Mouse (Mus musculus) limb, embryonic 12.5 days (tissue): Measurements from ENCODE around the gene Cabp7. TPM values are rescaled to one million over a fixed set of nuclear protein-coding genes. Genes with fewer than 3 reads are reported as not detected.

Experiments used
- ATAC-seq: fragments of 200-750 bp; cut with Nextera tagmentation; 2 replicates; pipeline ENCODE4 v1.8.0; 2017; ENCODE audit warnings: low read depth, moderate TSS enrichment; ENCODE audit not compliant: insufficient number of reproducible peaks, insufficient read depth, low FRiP score, low TSS enrichment
- H3K27ac ChIP-seq: fragments of 300-500 bp; sonication (generic); 2 replicates; pipeline ENCODE4 v1.5.1; 2016; ENCODE audit warnings: mild to moderate bottlenecking, moderate library complexity
- H3K27me3 ChIP-seq: fragments of 300-500 bp; sonication (generic); 2 replicates; pipeline ENCODE4 v1.6.1; 2016; ENCODE audit warnings: mild to moderate bottlenecking, moderate library complexity
- H3K36me3 ChIP-seq: fragments of 300-500 bp; sonication (generic); 2 replicates; pipeline ENCODE4 v1.6.1; 2016; ENCODE audit warnings: mild to moderate bottlenecking, moderate library complexity
- H3K4me1 ChIP-seq: fragments of 300-500 bp; sonication (generic); replicated peaks from 2 replicates; pipeline ENCODE4 v1.6.1; 2016
- H3K4me2 ChIP-seq: fragments of 300-500 bp; sonication (generic); 2 replicates; pipeline ENCODE4 v1.6.1; 2016; ENCODE audit warnings: mild to moderate bottlenecking, moderate library complexity
- H3K4me3 ChIP-seq: fragments of 300-500 bp; sonication (generic); replicated peaks from 2 replicates; pipeline ENCODE4 v1.5.1; 2016; ENCODE audit warnings: mild to moderate bottlenecking
- H3K9ac ChIP-seq: fragments of 300-500 bp; sonication (generic); replicated peaks from 2 replicates; pipeline ENCODE4 v1.6.1; 2016; ENCODE audit warnings: mild to moderate bottlenecking, moderate library complexity
- H3K9me3 ChIP-seq: fragments of 300-500 bp; sonication (generic); 2 replicates; pipeline ENCODE4 v1.6.1; 2016; ENCODE audit warnings: mild to moderate bottlenecking, moderate library complexity
- WGBS: fragments of 180-500 bp; shearing (Covaris S2); methylation state at CpG from one replicate; pipeline ENCODE4 v1.1.7; 2016; 5-methylcytosine and 5-hydroxymethylcytosine counted together
- polyA plus RNA-seq: library from polyadenylated mRNA; unstranded; fragments of >200 nt; fragmentation: Nextera tagmentation; extraction: Ambion mirVana; gene quantifications from 2 replicates; pipeline ENCODE4 v1.2.1, GENCODE M21; 2016

Cabp7 gene
- polyA plus RNA-seq, 1 experiment from 2014 or later, result 0.08 TPM

DNA sequence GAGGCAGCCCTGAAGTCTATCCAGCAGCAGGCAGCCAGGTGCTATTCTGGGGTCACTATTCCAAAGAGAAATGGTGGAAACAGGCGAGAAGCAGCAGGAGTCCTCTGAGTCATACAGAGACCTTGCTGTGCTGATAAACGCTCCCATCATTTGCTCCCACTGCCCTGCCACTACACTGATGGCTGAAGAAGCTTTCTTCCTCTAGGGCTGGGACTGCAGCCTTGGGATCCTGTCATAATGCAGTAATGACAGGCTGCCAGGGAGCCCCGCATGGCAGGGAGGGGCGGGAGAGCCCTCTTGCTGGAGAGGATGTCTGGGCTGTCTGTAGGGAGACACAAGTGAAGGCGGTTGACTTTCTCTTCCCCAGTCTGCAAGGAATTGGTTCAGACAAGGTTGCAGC is 17.9 kb upstream of the Cabp7 start:
- H3K27ac ChIP-seq, result no peak overlapping the region

DNA sequence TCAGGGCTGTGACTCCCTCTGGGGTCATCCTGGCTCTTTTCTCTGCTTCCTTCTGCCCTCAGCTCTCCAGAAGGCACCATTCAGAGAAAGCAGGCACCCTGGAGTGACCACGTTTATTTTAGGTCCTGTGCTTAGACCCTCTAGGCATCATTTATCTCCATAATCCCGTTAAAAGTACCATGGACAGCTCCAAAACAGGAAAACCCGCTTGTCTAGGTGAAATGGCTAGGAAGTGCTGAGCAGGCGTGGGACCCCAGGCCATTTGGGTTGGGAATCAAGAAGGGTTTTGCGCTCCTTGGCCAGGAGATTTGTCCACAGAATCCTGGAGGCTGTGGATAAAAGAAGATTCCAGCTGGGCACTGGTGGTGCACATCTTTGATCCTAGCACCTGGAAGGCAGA is 17.1 kb upstream of the Cabp7 start:
- H3K9me3 ChIP-seq, result no peaks in the 10 kb centered on the region
- H3K4me1 ChIP-seq, result no peaks in the 10 kb centered on the region
- no peak overlapping the region for H3K27ac ChIP-seq
- ATAC-seq, result no peak
- peaks cover 18% of the 10 kb centered on the region; the same call in 1 of the 2 replicates for H3K36me3 ChIP-seq
- H3K27me3 ChIP-seq, result peaks cover 42% of the 10 kb centered on the region
- no peak overlapping the region for H3K4me3 ChIP-seq
- H3K9ac ChIP-seq, result no peak overlapping the region
- H3K4me2 ChIP-seq, result no peak overlapping the region
- 16% methylated on average over 5 of the region's 5 CpGs for WGBS

More for the DNA sequence above, 17.9 kb upstream of the Cabp7 start:
- Histone ChIP-seq H3K27me3 (peaks cover 42% of the 10 kb centered on the region), H3K4me3 (no peak overlapping the region), H3K9ac (no peak overlapping the region), H3K4me2 (no peak overlapping the region), H3K36me3 (peaks cover 27% of the 10 kb centered on the region), H3K4me1 (no peaks in the 10 kb centered on the region), H3K9me3 (no peaks in the 10 kb centered on the region)
- 44% methylated on average over 5 of the region's 5 CpGs for WGBS
- no peak for ATAC-seq

- WGBS, result 9% methylated on average over 2 of the region's 2 CpGs
- ATAC-seq, result no peak
- Histone ChIP-seq H3K36me3 (peaks cover 9% of the 10 kb centered on the region; the same call in 1 of the 2 replicates), H3K4me2 (no peak overlapping the region), H3K4me3 (no peak overlapping the region), H3K27ac (no peak overlapping the region), H3K4me1 (no peaks in the 10 kb centered on the region), H3K9me3 (no peaks in the 10 kb centered on the region), H3K9ac (no peak overlapping the region), H3K27me3 (peaks cover 42% of the 10 kb centered on the region)
Observed at GRCm38 (mm10) chr11:4762511-4762910, 15.9 kb upstream of the Cabp7 start.

DNA sequence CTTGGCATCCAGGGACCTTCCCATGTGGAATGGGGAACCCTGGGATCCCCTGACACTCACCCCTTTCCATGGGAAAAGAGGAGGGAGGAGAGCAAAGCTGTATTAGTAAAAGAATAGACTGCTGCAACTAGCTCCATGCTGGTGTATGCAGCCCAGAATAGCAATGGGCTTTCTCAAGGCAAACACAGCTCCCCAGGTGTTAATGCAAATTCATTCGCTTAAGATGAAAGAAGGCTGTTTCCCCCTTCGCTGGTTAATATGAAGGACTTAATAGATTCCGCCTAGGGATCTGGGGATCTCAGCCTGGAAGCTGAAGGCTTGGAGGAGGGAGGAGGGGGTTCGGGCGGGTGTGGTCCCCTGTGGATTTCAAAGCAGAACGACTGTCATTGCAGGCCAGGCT is 15.4 kb upstream of the Cabp7 start:
- Histone ChIP-seq H3K27me3 (peaks cover 42% of the 10 kb centered on the region), H3K4me2 (no peak overlapping the region), H3K4me1 (no peaks in the 10 kb centered on the region), H3K36me3 (peaks cover 4% of the 10 kb centered on the region; the same call in 1 of the 2 replicates), H3K27ac (no peak overlapping the region), H3K9me3 (no peaks in the 10 kb centered on the region), H3K9ac (no peak overlapping the region), H3K4me3 (no peak overlapping the region)
- no peak for ATAC-seq
- WGBS, result 13% methylated on average over 6 of the region's 6 CpGs

- Histone ChIP-seq H3K27ac (no peak overlapping the region), H3K4me2 (no peak overlapping the region), H3K9me3 (no peaks in the 10 kb centered on the region), H3K36me3 (no peaks in the 10 kb centered on the region), H3K4me1 (no peaks in the 10 kb centered on the region), H3K9ac (no peak overlapping the region), H3K27me3 (peaks cover 47% of the 10 kb centered on the region), H3K4me3 (no peak overlapping the region)
- WGBS, result 9% methylated on average over 4 of the region's 4 CpGs
- no peak for ATAC-seq
Observed at GRCm38 (mm10) chr11:4760438-4760837, 13.9 kb upstream of the Cabp7 start.

- Histone ChIP-seq H3K27ac (no peak overlapping the region), H3K4me1 (peaks cover 5% of the 10 kb centered on the region; the same call in 1 of the 2 replicates), H3K4me3 (no peak overlapping the region), H3K27me3 (peaks cover 41% of the 10 kb centered on the region), H3K36me3 (no peaks in the 10 kb centered on the region), H3K4me2 (no peak overlapping the region), H3K9ac (no peak overlapping the region), H3K9me3 (peaks cover 6% of the 10 kb centered on the region; the same call in 1 of the 2 replicates)
- WGBS, result 20% methylated on average over 4 of the region's 4 CpGs
- no peak for ATAC-seq
Observed at GRCm38 (mm10) chr11:4757789-4758158, 11.2 kb upstream of the Cabp7 start.

DNA sequence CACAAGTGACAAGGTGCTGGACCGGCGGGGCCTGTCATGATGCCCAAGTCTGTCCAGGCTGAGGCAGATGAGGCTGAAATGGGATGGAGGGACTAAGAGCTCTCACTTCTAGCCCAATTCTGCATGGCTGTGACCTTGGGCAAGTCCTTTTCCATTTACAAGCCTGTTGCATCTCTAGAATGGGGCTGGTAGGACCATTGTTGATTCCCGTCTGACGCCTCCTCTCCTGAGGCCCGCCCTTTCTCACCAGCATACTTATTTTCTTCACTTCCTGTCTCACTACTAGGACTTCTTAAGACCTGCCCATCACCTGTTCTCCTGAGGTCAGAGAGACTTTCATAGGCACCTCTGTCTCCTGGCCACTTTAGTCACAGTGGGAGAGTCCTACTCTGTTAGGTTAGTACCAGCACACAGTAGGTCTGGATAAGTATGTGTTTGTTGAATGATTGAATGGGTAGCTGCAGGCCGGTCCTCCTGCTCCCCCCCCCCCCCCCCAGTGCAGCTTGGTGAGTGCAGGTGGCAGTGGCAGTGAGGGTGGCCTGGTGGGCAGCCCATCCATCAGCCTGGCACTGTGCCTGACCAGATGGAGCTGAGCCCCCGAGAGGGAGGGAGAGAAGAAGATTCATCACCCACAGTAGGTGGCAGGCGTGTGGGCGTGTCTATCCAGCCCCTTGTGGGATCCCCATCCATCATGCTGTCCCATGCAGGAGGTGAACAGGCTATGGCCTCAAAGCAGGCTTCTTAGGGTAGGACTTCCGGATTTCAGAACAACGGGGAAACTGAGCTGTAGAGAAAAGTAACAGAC is 10.6 kb upstream of the Cabp7 start:
- WGBS, result 45% methylated on average over 11 of the region's 11 CpGs
- Histone ChIP-seq H3K9me3 (peaks cover 6% of the 10 kb centered on the region; the same call in 1 of the 2 replicates), H3K36me3 (no peaks in the 10 kb centered on the region), H3K27ac (no peak overlapping the region), H3K27me3 (peaks cover 41% of the 10 kb centered on the region), H3K4me1 (peaks cover 6% of the 10 kb centered on the region; the same call in 1 of the 2 replicates), H3K4me2 (no peak overlapping the region), H3K4me3 (no peak overlapping the region), H3K9ac (no peak overlapping the region)
- no peak for ATAC-seq

GRCm38 (mm10) chr11:4756460-4756859 is 9.9 kb upstream of the Cabp7 start:
- Histone ChIP-seq H3K27ac (no peak overlapping the region), H3K4me3 (no peak overlapping the region), H3K9me3 (peaks cover 6% of the 10 kb centered on the region; the same call in 1 of the 2 replicates), H3K9ac (no peak overlapping the region), H3K36me3 (no peaks in the 10 kb centered on the region), H3K27me3 (peaks cover 41% of the 10 kb centered on the region), H3K4me1 (peaks cover 6% of the 10 kb centered on the region; the same call in 1 of the 2 replicates), H3K4me2 (no peak overlapping the region)
- no peak for ATAC-seq
- 77% methylated on average over 9 of the region's 9 CpGs for WGBS

DNA sequence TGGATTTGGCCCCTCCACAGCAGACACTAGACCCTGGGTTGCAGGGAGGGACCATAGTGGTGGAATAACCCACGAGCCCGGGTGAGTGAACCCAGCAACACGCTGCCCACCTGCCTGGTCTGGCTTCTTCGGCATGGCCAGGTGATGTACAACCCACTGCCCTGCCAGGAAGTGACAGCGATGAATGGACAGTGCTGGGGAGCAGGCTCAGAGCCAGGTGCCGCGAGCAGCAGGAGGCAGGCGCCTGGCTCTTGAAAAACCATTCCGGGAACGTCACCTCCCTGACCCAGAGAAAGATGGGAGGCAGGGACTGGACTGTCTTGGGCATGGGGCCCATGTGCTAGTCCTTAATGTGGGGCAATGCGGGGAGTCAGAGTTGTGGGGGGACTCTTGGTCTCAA is 8.3 kb upstream of the Cabp7 start:
- 80% methylated on average over 11 of the region's 11 CpGs for WGBS
- H3K9ac ChIP-seq, result no peak overlapping the region
- ATAC-seq, result no peak
- no peak overlapping the region for H3K4me3 ChIP-seq
- H3K36me3 ChIP-seq, result no peaks in the 10 kb centered on the region
- peaks cover 6% of the 10 kb centered on the region; the same call in 1 of the 2 replicates for H3K4me1 ChIP-seq
- H3K27ac ChIP-seq, result no peak overlapping the region
- no peak overlapping the region for H3K4me2 ChIP-seq
- H3K9me3 ChIP-seq, result peaks cover 6% of the 10 kb centered on the region; the same call in 1 of the 2 replicates
- H3K27me3 ChIP-seq, result peaks cover 42% of the 10 kb centered on the region

DNA sequence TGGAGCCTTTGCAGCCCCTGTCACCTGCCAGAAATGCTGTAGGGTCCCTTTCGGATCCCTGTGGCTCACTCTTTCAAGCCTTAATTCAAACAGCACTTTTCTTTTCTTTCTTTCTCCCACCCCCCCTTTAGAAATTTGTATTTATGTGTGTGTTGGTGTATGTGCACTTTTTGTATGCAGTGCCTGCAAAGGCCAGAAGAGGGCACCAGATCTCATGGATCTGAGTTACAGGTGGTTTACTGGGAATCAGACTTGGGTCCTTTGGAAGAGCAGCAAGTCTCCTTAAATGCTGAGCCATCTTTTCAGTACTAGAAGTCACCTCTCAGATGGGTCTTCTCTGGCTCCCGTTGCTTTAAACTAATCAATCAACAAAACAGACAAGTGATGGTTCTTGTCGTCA is 7.5 kb upstream of the Cabp7 start:
- Histone ChIP-seq H3K27me3 (peaks cover 50% of the 10 kb centered on the region), H3K4me1 (peaks cover 6% of the 10 kb centered on the region; the same call in 1 of the 2 replicates), H3K36me3 (no peaks in the 10 kb centered on the region), H3K9ac (no peak overlapping the region), H3K4me2 (no peak overlapping the region), H3K9me3 (peaks cover 6% of the 10 kb centered on the region; the same call in 1 of the 2 replicates), H3K27ac (no peak overlapping the region), H3K4me3 (no peak overlapping the region)
- 93% methylated on average over 3 of the region's 3 CpGs for WGBS
- ATAC-seq, result no peak

- H3K9me3 ChIP-seq, result peaks cover 6% of the 10 kb centered on the region; the same call in 1 of the 2 replicates
- no peak overlapping the region for H3K4me2 ChIP-seq
- H3K9ac ChIP-seq, result no peak overlapping the region
- peaks cover 62% of the 10 kb centered on the region for H3K27me3 ChIP-seq
- no peaks in the 10 kb centered on the region for H3K36me3 ChIP-seq
- ATAC-seq, result no peak
- H3K4me3 ChIP-seq, result no peak overlapping the region
- H3K27ac ChIP-seq, result no peak overlapping the region
- peaks cover 6% of the 10 kb centered on the region; the same call in 1 of the 2 replicates for H3K4me1 ChIP-seq
- 25% methylated on average over 10 of the region's 10 CpGs for WGBS
Observed at GRCm38 (mm10) chr11:4752836-4753235, 6.3 kb upstream of the Cabp7 start.
